Mouse (Mus musculus): ENCODE measurements around the gene Dcaf6. TPM values are rescaled to one million over a fixed set of nuclear protein-coding genes. Genes with fewer than 3 reads are reported as not detected.
A peak's percentile ranks its signal among the peaks of the same experiment; 100 is the strongest.

Gene Dcaf6
- polyA plus RNA-seq (2011; ENCODE audit: insufficient read length, low read depth, missing spikeins), result 36.3 and 43.2 TPM in 2 replicates

DNA sequence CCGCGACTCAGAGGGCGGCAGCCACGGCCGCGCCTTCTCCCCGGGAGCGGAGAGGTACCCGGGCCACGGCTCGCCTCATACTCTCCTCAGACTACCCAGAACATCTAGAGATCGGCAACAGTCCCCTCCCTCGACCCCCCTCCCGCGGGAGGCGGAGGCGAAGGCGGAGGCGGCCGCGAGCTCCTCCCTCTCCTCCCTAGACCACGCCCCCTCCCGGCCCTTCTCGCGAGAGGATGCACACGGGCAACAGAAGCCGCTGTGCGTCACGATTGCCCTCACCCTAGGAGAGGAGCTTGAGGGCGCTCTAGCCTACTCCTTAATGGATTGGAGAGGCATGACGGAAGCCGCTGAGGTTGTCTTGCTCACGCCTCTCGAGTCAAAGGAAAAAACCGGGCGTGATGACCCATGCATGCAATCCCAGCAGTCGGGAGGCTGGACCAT lies at the start of gene Dcaf6, which contains the start of gene Mpc2:
TSS of gene Dcaf6 (minus strand) at position 116 of the 441 bp plus-strand sequence.
TSS of gene Mpc2 (plus strand) at position 278 of the 441 bp plus-strand sequence.
- peak within 1 kb of the TSS; percentile 88 for H3K27ac ChIP-seq (ENCODE audit: insufficient read depth, low read length)
- H3K4me1 ChIP-seq (ENCODE audit: control insufficient read depth, insufficient read depth, low read length), result no peaks in the 10 kb centered on the region
- TF ChIP-seq POLR2A (IDR thresholded peaks at IDR 0.05; ENCODE audit: low read depth, low read length) (peak; percentile 85), CTCF (IDR thresholded peaks at IDR 0.05; ENCODE audit: borderline replicate concordance, insufficient read depth, low read length) (no peak; the same call in 1 of the 2 replicates)
- H3K4me3 ChIP-seq (ENCODE audit: insufficient read depth, low read length), result peak within 1 kb of the TSS; percentile 80

DNA sequence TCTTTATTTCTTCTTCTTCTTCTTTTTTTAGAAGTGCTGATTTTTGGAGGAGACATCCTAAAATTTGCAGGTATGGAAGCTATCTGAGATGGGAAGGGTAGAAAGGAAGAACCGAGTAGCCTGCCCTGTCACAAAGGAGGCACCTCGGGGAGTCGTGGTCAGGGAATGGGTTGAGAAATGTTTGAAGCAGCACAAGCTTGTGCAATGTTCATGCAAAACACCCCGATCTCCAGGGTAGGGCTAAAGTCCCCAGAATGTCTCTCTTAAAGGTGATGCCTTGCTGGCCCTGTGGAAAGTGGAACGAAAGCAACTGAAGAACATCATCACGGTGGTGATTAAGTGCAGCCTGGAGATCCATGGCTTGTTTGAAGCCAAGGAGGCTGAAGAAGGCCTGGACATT lies 46.0 kb upstream of the Dcaf6 start:
- TF ChIP-seq POLR2A (IDR thresholded peaks at IDR 0.05; ENCODE audit: low read depth, low read length) (no peak), CTCF (IDR thresholded peaks at IDR 0.05; ENCODE audit: borderline replicate concordance, insufficient read depth, low read length) (no peak)
- Histone ChIP-seq H3K4me3 (ENCODE audit: insufficient read depth, low read length) (no peak overlapping the region), H3K4me1 (ENCODE audit: control insufficient read depth, insufficient read depth, low read length) (no peaks in the 10 kb centered on the region), H3K27ac (ENCODE audit: insufficient read depth, low read length) (no peak overlapping the region)

DNA sequence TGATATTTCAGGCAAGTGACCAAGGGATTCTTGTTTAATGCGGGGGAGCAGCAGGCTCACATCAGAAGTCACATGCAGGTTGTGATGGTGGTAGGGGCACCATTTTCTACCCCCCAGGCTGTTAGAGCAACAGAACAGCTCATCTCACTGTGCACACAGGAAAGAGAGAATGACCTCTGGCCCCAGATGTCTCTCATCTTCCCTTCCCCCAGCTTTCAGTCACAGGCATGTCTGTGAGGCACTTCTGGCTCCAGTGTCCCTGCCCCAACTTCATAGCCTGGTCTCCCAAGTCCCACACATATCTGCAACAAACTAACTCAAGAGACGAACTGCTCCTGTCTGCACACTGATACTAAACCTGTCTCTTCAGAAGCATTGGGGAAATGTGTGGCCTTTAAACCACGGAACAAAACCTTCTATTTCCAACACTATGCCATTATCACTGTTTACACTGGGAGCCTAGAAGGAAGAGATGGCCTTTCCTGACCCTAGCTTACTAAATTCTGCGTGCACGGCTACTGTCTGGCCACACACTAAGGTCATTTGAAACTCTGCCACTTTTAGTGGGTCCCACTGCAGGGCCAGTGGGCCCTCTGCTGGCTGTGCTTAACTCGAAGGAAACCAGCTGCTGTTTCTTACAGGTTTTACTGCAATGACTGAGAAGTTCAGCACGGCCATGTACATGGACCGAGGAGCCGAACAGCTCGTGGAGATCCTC lies 43.2 kb upstream of the Dcaf6 start:
- Histone ChIP-seq H3K27ac (ENCODE audit: insufficient read depth, low read length) (no peak overlapping the region), H3K4me3 (ENCODE audit: insufficient read depth, low read length) (no peak overlapping the region), H3K4me1 (ENCODE audit: control insufficient read depth, insufficient read depth, low read length) (no peaks in the 10 kb centered on the region)
- no peak for TF ChIP-seq CTCF (IDR thresholded peaks at IDR 0.05; ENCODE audit: borderline replicate concordance, insufficient read depth, low read length)

GRCm38 (mm10) chr1:165498856-165499255 lies 38.6 kb upstream of the Dcaf6 start:
- no peak overlapping the region for H3K4me3 ChIP-seq (ENCODE audit: insufficient read depth, low read length)
- H3K27ac ChIP-seq (ENCODE audit: insufficient read depth, low read length), result no peak overlapping the region
- H3K4me1 ChIP-seq (ENCODE audit: control insufficient read depth, insufficient read depth, low read length), result no peaks in the 10 kb centered on the region
- TF ChIP-seq CTCF (IDR thresholded peaks at IDR 0.05; ENCODE audit: borderline replicate concordance, insufficient read depth, low read length), result no peak
- TF ChIP-seq POLR2A (IDR thresholded peaks at IDR 0.05; ENCODE audit: low read depth, low read length), result no peak

- no peak for TF ChIP-seq POLR2A (IDR thresholded peaks at IDR 0.05; ENCODE audit: low read depth, low read length)
- no peak for TF ChIP-seq CTCF (IDR thresholded peaks at IDR 0.05; ENCODE audit: borderline replicate concordance, insufficient read depth, low read length)
- no peak overlapping the region for H3K27ac ChIP-seq (ENCODE audit: insufficient read depth, low read length)
Observed at GRCm38 (mm10) chr1:165489197-165489596, 28.9 kb upstream of the Dcaf6 start.

DNA sequence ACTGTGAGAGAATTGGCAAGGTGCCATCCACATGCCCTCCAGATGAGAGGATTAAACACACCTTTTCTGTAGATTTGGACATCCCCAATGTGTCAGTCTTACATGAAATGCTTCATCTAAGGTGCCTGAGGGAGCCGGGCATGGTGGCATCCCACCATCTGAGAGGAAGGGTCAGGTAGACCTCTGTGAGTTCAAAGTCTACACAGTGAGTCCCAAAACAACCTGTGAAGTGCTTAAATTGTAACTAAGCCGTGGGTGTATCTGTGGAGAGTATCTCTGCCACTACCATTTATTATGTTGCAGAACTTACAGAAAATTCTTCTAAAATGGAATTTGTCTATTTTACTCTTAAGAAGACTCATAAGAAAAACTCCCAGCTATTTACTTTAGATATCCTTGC lies 25.8 kb upstream of the Dcaf6 start:
- H3K4me3 ChIP-seq (ENCODE audit: insufficient read depth, low read length), result no peak overlapping the region
- no peaks in the 10 kb centered on the region for H3K4me1 ChIP-seq (ENCODE audit: control insufficient read depth, insufficient read depth, low read length)
- H3K27ac ChIP-seq (ENCODE audit: insufficient read depth, low read length), result no peak overlapping the region
- no peak for TF ChIP-seq CTCF (IDR thresholded peaks at IDR 0.05; ENCODE audit: borderline replicate concordance, insufficient read depth, low read length)
- no peak for TF ChIP-seq POLR2A (IDR thresholded peaks at IDR 0.05; ENCODE audit: low read depth, low read length)

More at GRCm38 (mm10) chr1:165489197-165489596, 28.9 kb upstream of the Dcaf6 start:
- H3K4me3 ChIP-seq (ENCODE audit: insufficient read depth, low read length), result no peak overlapping the region
- no peaks in the 10 kb centered on the region for H3K4me1 ChIP-seq (ENCODE audit: control insufficient read depth, insufficient read depth, low read length)

GRCm38 (mm10) chr1:165484688-165485233 lies 24.5 kb upstream of the Dcaf6 start, which contains the start of gene Adcy10:
TSS of gene Adcy10 (plus strand) at chr1:165485183.
- Histone ChIP-seq H3K27ac (ENCODE audit: insufficient read depth, low read length) (no peak within 1 kb of the TSS), H3K4me1 (ENCODE audit: control insufficient read depth, insufficient read depth, low read length) (no peaks in the 10 kb centered on the region), H3K4me3 (ENCODE audit: insufficient read depth, low read length) (no peak within 1 kb of the TSS)
- TF ChIP-seq POLR2A (IDR thresholded peaks at IDR 0.05; ENCODE audit: low read depth, low read length), result no peak
- TF ChIP-seq CTCF (IDR thresholded peaks at IDR 0.05; ENCODE audit: borderline replicate concordance, insufficient read depth, low read length), result no peak

DNA sequence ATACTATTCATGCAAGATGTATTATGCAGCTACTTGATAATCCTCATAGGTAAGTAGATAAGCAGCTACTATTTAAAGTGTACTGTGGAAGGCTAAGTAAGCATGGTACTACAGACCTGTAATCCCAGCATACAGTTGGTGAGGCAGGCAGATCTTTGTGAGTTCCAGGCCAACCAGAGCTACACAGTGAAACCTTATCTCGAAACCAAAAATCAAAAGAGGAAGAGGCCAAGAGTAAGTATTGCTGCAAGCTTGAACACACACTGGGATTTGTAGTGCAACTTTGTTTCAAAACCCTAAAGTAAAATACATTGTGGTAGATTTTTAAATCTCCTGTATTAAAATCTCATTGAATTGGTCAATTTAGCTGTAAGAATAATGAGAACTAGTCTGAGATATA lies 11.2 kb upstream of the Dcaf6 start:
- H3K4me3 ChIP-seq (ENCODE audit: insufficient read depth, low read length), result no peak overlapping the region
- no peak overlapping the region for H3K27ac ChIP-seq (ENCODE audit: insufficient read depth, low read length)
- H3K4me1 ChIP-seq (ENCODE audit: control insufficient read depth, insufficient read depth, low read length), result no peaks in the 10 kb centered on the region
- TF ChIP-seq CTCF (IDR thresholded peaks at IDR 0.05; ENCODE audit: borderline replicate concordance, insufficient read depth, low read length) (no peak), POLR2A (IDR thresholded peaks at IDR 0.05; ENCODE audit: low read depth, low read length) (no peak)

DNA sequence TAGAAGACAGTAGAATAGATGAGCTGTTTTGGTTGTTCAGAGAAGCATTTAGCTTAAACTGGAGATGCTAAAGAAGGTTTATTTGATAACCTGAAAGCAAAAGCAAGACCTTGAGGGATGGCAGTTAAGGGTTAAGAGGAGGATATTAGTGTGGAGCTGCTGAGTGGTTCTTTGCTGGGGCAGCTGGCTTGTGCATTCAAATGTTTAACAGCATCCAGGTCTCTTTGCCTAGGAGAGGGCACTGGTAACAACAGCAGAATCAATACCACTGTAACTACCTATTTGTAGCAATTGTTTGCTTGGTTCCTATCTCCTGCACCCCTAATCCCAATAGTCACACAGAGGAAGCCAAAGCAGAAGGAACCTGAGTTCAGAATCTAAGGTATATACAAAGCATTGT lies 9.4 kb upstream of the Dcaf6 start:
- H3K27ac ChIP-seq (ENCODE audit: insufficient read depth, low read length), result no peak overlapping the region
- no peak overlapping the region for H3K4me3 ChIP-seq (ENCODE audit: insufficient read depth, low read length)
- TF ChIP-seq POLR2A (IDR thresholded peaks at IDR 0.05; ENCODE audit: low read depth, low read length), result no peak
- TF ChIP-seq CTCF (IDR thresholded peaks at IDR 0.05; ENCODE audit: borderline replicate concordance, insufficient read depth, low read length), result no peak
- H3K4me1 ChIP-seq (ENCODE audit: control insufficient read depth, insufficient read depth, low read length), result no peaks in the 10 kb centered on the region

- H3K27ac ChIP-seq (ENCODE audit: insufficient read depth, low read length), result no peak overlapping the region
- H3K4me3 ChIP-seq (ENCODE audit: insufficient read depth, low read length), result no peak overlapping the region
- no peaks in the 10 kb centered on the region for H3K4me1 ChIP-seq (ENCODE audit: control insufficient read depth, insufficient read depth, low read length)
- TF ChIP-seq POLR2A (IDR thresholded peaks at IDR 0.05; ENCODE audit: low read depth, low read length) (no peak), CTCF (IDR thresholded peaks at IDR 0.05; ENCODE audit: borderline replicate concordance, insufficient read depth, low read length) (no peak)
Observed at GRCm38 (mm10) chr1:165468971-165469370, 8.7 kb upstream of the Dcaf6 start.

Measured in embryonic fibroblast, embryonic 13.5 days (primary cell).